Mouse (Mus musculus) C2C12 (cell line): ENCODE data around the gene Apol9b.

ENCODE experiments used
- CTCF ChIP-seq: IDR thresholded peaks from one replicate; pipeline ENCODE4 v1.5.1; 2011; ENCODE audit not compliant: control insufficient read depth, insufficient read depth, insufficient read length
- FOSL1 ChIP-seq: IDR thresholded peaks from one replicate; pipeline ENCODE4 v1.8.0; 2011; ENCODE audit warnings: mild to moderate bottlenecking, low read length; ENCODE audit not compliant: poor library complexity, insufficient read depth, severe bottlenecking
- MAX ChIP-seq: IDR thresholded peaks from one replicate; pipeline ENCODE4 v1.6.1; 2011; ENCODE audit warnings: mild to moderate bottlenecking, control low read depth
- MYOD1 ChIP-seq: IDR thresholded peaks from one replicate; pipeline ENCODE4 v1.6.1; 2011; ENCODE audit warnings: low read depth; ENCODE audit not compliant: control insufficient read depth, insufficient read length
- USF1 ChIP-seq: IDR thresholded peaks from one replicate; pipeline ENCODE4 v1.6.1; 2011; ENCODE audit warnings: low read depth, mild to moderate bottlenecking, control low read depth, moderate library complexity

- TF ChIP-seq MAX (peak; percentile 94), CTCF (peak; percentile 86), MYOD1 (no peak), USF1 (peak; percentile 20), FOSL1 (no peak)
Measured at GRCm38 (mm10) chr15:77750461-77750860, 21.6 kb downstream of the Apol9b start.
